Mouse (Mus musculus): Measurements from ENCODE around the gene Smim8. TPM values are rescaled to one million over a fixed set of nuclear protein-coding genes. Genes with fewer than 3 reads are reported as not detected.

Gene Smim8
- 49.9 and 50.2 TPM in 2 replicates for polyA plus RNA-seq (2016; fragmentation: Nextera tagmentation; extraction: Ambion mirVana)

DNA sequence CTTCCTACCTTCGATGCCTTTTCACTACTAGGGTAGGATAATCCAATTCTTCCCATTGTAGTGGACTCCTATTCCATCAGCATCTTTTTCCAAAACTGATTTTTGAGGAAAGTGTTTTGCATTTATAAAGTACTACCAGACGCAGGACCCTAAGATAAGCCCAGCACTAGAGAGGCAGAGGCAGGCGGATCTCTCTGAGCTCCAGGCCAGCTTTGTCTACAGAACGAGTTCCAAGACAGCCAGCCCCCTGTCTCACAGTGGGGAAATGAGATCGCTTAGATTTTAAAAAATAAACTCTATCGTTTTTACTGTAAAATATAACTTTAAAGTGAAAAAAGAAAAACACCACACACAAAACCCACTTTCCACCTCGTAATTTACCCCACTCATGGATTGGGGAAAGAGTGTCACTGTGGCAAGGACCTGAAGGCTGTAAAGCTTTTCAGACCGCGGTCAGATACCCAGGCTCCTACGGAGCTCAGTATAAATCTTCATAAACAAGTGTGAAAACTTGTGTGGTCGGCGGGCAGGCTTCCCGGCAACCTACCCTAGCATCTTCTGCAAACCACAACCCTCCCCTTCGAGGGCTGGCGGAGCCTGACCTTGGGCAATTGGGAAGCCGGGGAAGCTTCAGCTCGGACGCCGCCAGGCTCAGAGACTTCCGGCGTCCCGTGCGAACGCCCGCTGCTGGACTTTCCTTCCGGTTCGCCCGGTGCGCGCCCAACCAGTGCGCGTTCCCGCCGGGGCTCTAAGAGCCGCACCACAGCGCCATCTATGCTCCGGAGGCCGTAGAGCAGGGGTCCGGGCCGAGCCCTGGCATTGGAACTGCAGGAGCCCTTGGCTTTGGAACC lies at the start of gene Smim8:
TSS of gene Smim8 (minus strand) at position 747 of the 851 bp plus-strand sequence.
- H3K36me3 ChIP-seq (replicated peaks) = no peaks in the 10 kb centered on the region
- 5% methylated on average over 40 of the region's 40 CpGs for WGBS
- peak; percentile 95 for ATAC-seq (ENCODE audit: low FRiP score)
- peak within 1 kb of the TSS; percentile 66 for H3K4me3 ChIP-seq (replicated peaks)
- H3K9ac ChIP-seq = peak within 1 kb of the TSS; percentile 68
- no peaks in the 10 kb centered on the region for H3K9me3 ChIP-seq
- no peaks in the 10 kb centered on the region for H3K27me3 ChIP-seq
- peak within 1 kb of the TSS; percentile 82 for H3K27ac ChIP-seq
- H3K4me2 ChIP-seq = peak within 1 kb of the TSS; percentile 72
- H3K4me1 ChIP-seq = peaks cover 3% of the 10 kb centered on the region; the same call in 1 of the 2 replicates

DNA sequence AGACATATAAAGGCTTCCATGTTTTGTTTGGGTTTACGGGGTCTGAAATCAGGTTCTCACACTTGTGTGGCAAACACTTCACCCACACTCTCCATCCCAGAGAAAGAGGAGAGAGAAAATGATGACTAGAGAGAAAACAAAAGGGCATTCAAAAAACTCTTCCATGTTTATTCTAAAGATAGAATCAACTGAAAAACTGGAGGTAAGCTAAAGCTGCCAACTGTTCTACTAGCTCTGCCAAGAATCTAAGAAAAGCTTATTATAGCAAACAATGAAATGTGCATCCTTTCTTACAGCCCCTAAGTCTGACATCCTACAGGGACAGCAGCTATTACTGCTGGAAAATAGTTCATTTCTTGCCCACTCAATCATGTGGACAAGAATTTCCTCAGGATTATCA lies 45.7 kb upstream of the Smim8 start:
- H3K27me3 ChIP-seq = no peaks in the 10 kb centered on the region
- 90% methylated on average over 1 of the region's 1 CpGs for WGBS
- H3K9ac ChIP-seq = no peak overlapping the region

DNA sequence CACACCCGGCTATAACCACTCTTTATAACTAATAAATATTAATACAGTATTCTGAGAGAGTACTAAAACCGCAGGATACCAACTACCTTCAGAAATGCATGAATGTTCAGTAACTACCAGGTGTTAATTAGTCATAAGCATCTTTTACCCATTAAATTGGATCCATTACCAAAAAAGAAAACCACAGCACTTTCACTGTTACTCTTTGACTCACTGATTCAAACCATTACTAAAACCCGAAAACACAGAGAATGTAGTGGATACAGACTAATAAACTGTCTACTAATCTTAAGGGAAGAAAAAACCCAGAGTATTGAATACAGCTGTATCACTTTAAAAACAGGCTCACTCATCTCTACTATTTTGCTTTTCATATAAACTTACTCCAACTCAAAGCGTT lies 41.7 kb upstream of the Smim8 start:
- H3K36me3 ChIP-seq (replicated peaks) = peaks cover 37% of the 10 kb centered on the region
- H3K27ac ChIP-seq = no peak overlapping the region
- no peak overlapping the region for H3K9ac ChIP-seq
- H3K9me3 ChIP-seq = no peaks in the 10 kb centered on the region
- ATAC-seq (ENCODE audit: low FRiP score) = no peak
- 92% methylated on average over 4 of the region's 4 CpGs for WGBS
- no peak overlapping the region for H3K4me2 ChIP-seq
- no peak overlapping the region for H3K4me3 ChIP-seq (replicated peaks)
- H3K27me3 ChIP-seq = no peaks in the 10 kb centered on the region
- no peaks in the 10 kb centered on the region for H3K4me1 ChIP-seq

More for the DNA sequence above, 45.7 kb upstream of the Smim8 start:
- no peak for ATAC-seq (ENCODE audit: low FRiP score)
- H3K9me3 ChIP-seq = no peaks in the 10 kb centered on the region
- H3K4me1 ChIP-seq = no peaks in the 10 kb centered on the region
- no peak overlapping the region for H3K4me2 ChIP-seq
- H3K4me3 ChIP-seq (replicated peaks) = no peak overlapping the region
- no peak overlapping the region for H3K27ac ChIP-seq
- peaks cover 17% of the 10 kb centered on the region for H3K36me3 ChIP-seq (replicated peaks)

DNA sequence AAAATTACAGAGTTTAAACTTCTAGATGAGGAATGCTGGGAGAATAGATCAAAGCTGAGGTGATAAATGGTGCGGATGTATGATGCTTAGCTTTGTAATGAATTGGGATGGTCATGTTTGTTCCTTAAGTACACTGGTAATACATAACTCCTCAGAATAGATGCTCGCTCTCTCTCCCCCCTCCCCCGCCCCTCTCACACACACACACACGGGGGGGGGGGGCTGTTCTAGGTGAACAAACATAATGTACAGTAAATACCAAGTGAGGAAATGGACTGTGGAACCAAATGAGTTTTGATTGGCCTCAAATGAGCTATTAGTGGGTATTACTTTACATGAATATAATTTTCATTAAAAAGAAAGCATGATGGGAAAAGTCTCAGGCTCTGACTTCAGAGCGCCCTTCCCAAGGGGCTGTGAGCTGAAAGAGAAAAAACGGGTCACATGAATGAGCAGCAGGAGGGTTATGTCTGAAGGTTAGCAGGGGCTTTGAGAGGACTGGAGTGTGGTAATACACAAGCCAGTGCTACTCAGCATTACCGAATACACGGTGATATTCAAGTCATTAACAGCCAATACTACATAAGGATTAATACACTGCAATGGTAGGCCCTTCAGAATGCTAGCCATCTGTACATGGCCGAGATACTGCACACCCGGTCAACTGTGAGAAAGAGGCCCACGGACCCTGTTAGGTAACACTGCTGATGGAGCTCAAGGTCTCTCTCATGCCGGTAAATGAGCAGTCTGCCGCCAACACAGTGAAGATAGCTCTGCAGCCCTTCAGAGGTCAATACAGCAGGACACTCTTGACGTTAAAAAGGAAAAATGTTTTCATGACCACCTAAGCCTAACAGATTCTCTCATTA lies 23.2 kb upstream of the Smim8 start:
- H3K4me1 ChIP-seq = no peaks in the 10 kb centered on the region
- no peak overlapping the region for H3K27ac ChIP-seq
- peaks cover 21% of the 10 kb centered on the region for H3K36me3 ChIP-seq (replicated peaks)
- WGBS = 84% methylated on average over 14 of the region's 14 CpGs
- no peak overlapping the region for H3K4me3 ChIP-seq (replicated peaks)
- no peak overlapping the region for H3K9ac ChIP-seq
- no peaks in the 10 kb centered on the region for H3K27me3 ChIP-seq
- no peak overlapping the region for H3K4me2 ChIP-seq
- peak; percentile 39; the same call in 1 of the 2 replicates for ATAC-seq (ENCODE audit: low FRiP score)
- no peaks in the 10 kb centered on the region for H3K9me3 ChIP-seq

DNA sequence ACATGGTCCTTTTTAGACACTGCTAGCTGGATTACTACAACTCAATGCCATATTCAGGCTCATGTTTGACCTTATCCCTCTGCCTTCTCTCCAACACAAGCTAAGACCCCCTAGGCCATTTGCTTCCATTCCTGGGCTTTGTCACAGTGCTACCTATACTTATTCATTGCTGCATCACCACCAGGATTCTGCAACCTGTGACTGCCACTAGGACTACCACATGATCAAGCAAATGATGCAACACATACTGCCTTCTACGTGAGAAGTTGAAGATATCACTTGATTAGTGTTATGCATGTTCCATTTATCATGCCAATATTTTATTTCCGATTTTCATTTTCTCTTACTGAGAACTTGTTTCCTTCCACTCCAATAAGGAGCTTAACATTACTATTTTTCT lies 19.8 kb upstream of the Smim8 start:
- Histone ChIP-seq H3K4me2 (no peak overlapping the region), H3K36me3 (replicated peaks) (peaks cover 5% of the 10 kb centered on the region; the same call in 1 of the 2 replicates), H3K4me1 (no peaks in the 10 kb centered on the region), H3K4me3 (replicated peaks) (no peak overlapping the region), H3K9me3 (no peaks in the 10 kb centered on the region), H3K27me3 (no peaks in the 10 kb centered on the region), H3K9ac (no peak overlapping the region), H3K27ac (no peak overlapping the region)
- no peak for ATAC-seq (ENCODE audit: low FRiP score)
- WGBS = 96% methylated on average over 2 of the region's 2 CpGs

DNA sequence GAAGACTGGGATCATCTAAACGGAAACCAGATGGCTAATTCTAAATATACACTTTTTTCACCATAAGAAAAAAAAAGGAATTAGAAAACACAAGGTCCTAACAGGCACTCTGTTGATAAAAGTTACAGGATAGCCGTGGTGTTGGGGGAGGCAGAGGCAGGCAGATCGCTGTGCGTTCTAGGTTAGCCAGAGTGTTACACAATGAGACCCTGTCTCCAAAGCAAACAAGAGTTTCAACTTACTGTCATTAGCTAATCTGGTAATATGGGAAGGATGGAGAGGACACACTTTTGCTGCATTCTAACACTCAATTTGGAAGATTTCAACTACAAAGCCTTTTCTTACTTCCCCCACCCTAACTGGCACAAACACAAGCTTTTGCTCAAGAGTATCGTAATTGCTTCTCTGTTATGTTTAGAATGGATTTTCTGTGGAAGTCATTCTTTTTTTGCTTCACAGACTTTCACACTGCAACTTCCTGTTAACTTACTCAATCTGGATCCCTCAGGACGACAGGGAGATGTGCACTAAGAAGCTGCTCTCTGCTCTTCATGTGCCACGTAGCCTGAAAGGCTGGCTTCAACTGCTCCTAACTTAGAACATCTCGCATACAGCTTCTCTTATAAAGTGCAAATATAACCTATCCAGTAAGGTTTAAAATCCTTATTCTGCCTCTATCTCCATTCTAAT lies 19.2 kb upstream of the Smim8 start:
- Histone ChIP-seq H3K9me3 (no peaks in the 10 kb centered on the region), H3K9ac (no peak overlapping the region), H3K4me1 (no peaks in the 10 kb centered on the region), H3K36me3 (replicated peaks) (peaks cover 5% of the 10 kb centered on the region; the same call in 1 of the 2 replicates), H3K4me2 (no peak overlapping the region), H3K27ac (no peak overlapping the region), H3K4me3 (replicated peaks) (no peak overlapping the region), H3K27me3 (no peaks in the 10 kb centered on the region)
- no peak for ATAC-seq (ENCODE audit: low FRiP score)
- WGBS = 85% methylated on average over 8 of the region's 8 CpGs

DNA sequence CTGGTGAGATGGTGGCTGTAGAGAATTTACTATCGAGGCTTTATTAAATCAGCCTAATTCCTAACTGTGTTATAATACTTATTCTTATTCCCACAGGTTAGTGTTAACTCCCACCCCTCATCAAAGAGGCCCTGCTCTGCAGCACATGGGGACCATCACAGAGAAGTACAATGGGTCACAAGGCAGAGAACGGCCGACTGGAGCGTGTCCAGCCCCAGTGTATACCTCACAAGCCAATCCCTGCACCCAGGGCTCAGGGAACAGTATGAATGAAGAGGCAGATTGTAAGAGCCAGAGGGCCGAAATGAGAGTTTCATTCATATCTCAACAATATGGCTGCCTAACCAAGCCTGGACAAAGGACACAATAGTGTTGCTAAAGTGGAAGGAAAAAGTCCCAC lies 18.1 kb upstream of the Smim8 start:
- no peak for ATAC-seq (ENCODE audit: low FRiP score)

DNA sequence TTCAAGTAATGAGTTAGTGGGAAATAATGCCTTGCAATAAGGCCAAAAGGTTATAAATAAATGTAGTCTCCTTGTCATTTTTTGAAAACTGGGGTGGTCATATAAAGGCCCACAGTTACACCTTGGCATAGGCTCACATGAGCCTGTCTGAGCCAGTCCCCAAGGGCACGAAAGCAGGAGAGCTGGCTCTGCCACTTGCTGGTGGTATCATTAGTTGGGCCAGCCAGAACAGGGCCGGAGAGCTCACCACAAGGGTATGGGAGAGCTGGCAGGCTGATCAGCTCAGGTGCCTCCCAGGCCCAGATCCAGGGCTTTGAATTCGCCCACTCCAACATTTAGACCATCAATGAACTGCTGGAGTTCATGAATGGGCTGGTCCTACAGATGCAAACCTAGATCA lies 8.3 kb upstream of the Smim8 start:
- Histone ChIP-seq H3K4me3 (replicated peaks) (no peak overlapping the region), H3K4me2 (no peak overlapping the region), H3K9me3 (no peaks in the 10 kb centered on the region), H3K4me1 (no peaks in the 10 kb centered on the region), H3K27me3 (no peaks in the 10 kb centered on the region), H3K36me3 (replicated peaks) (no peaks in the 10 kb centered on the region), H3K27ac (no peak overlapping the region), H3K9ac (no peak overlapping the region)
- ATAC-seq (ENCODE audit: low FRiP score) = no peak
- 80% methylated on average over 3 of the region's 3 CpGs for WGBS

More for the DNA sequence above, 18.1 kb upstream of the Smim8 start:
- H3K9me3 ChIP-seq = no peaks in the 10 kb centered on the region
- H3K27me3 ChIP-seq = no peaks in the 10 kb centered on the region
- no peaks in the 10 kb centered on the region for H3K36me3 ChIP-seq (replicated peaks)
- no peak overlapping the region for H3K27ac ChIP-seq
- no peak overlapping the region for H3K4me3 ChIP-seq (replicated peaks)
- WGBS = 77% methylated on average over 5 of the region's 5 CpGs
- no peak overlapping the region for H3K9ac ChIP-seq
- H3K4me2 ChIP-seq = no peak overlapping the region
- H3K4me1 ChIP-seq = no peaks in the 10 kb centered on the region

DNA sequence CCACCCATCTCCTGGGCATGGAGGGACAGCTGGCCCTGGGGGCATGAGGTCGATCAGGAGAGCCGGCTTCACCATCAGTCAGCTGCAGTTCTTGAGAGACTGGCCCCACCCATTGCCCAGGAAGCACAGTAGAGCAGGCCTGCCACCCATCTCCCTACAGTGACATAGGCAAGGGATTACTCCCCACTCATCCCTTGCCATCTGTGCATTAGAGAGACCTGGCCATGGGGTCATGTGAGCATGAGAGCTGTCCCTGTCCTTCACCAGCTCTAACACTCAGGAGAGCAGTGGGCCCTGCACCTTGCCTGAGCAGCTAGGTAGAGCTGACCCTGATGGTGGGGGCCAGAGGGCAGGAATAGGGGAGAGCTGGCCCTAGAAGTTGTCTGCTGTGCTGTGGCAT lies 7.4 kb upstream of the Smim8 start:
- no peaks in the 10 kb centered on the region for H3K4me1 ChIP-seq
- no peak for ATAC-seq (ENCODE audit: low FRiP score)
- H3K4me2 ChIP-seq = no peak overlapping the region
- no peak overlapping the region for H3K27ac ChIP-seq
- no peak overlapping the region for H3K4me3 ChIP-seq (replicated peaks)
- WGBS = 81% methylated on average over 2 of the region's 2 CpGs
- H3K9me3 ChIP-seq = no peaks in the 10 kb centered on the region
- no peaks in the 10 kb centered on the region for H3K27me3 ChIP-seq
- H3K36me3 ChIP-seq (replicated peaks) = no peaks in the 10 kb centered on the region
- no peak overlapping the region for H3K9ac ChIP-seq

DNA sequence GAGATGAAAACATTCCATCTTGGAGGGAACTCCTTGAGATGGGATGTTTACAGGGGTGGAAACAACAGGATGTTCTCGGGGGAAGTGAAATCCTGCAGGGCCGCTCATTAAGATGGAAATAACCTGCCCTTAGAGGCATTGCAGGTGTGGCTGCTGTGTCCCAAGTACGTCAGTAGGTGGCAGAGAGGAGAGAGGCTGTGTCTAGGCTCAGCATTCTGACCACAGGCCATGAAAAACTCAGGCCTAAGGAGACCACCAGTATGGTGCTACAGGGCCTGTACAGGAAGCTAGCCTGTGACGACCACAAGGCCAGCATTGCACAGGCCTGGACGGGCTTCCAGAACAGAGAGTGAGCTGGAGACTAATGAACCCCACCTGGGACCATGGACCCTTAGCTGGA lies 6.6 kb upstream of the Smim8 start:
- Histone ChIP-seq H3K9ac (no peak overlapping the region), H3K36me3 (replicated peaks) (no peaks in the 10 kb centered on the region), H3K4me2 (no peak overlapping the region), H3K27ac (no peak overlapping the region), H3K27me3 (no peaks in the 10 kb centered on the region), H3K4me3 (replicated peaks) (no peak overlapping the region), H3K4me1 (no peaks in the 10 kb centered on the region), H3K9me3 (no peaks in the 10 kb centered on the region)
- WGBS = 55% methylated on average over 5 of the region's 5 CpGs
- ATAC-seq (ENCODE audit: low FRiP score) = no peak

DNA sequence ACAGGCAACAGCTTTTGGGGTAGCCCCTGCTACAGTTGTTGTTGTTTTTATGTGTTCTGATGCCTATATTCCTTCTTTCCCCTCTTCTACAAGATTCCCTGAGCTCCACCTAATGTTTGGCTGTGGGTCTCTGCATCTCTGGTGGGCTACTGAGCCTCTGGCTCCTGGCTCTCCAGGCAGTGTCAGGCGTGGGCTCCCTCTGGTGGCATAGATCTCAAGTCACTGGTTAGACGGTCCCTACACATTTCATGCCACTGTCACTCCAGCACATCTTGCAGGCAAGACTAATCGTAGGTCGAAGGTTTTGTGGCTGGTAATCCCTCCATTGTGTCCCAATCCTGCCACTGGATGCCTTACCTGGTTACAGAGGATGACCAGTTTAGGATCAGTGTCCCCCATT lies 4.5 kb upstream of the Smim8 start:
- Histone ChIP-seq H3K27ac (no peak overlapping the region), H3K36me3 (replicated peaks) (no peaks in the 10 kb centered on the region), H3K4me2 (no peak overlapping the region), H3K27me3 (no peaks in the 10 kb centered on the region), H3K4me1 (no peaks in the 10 kb centered on the region), H3K9me3 (no peaks in the 10 kb centered on the region), H3K9ac (no peak overlapping the region), H3K4me3 (replicated peaks) (no peak overlapping the region)
- ATAC-seq (ENCODE audit: low FRiP score) = no peak
- WGBS = 38% methylated on average over 4 of the region's 4 CpGs

Measured in forebrain, embryonic 12.5 days (tissue).